ENCODE assay signal across 10 mouse cellular contexts in the genomic region with DNA sequence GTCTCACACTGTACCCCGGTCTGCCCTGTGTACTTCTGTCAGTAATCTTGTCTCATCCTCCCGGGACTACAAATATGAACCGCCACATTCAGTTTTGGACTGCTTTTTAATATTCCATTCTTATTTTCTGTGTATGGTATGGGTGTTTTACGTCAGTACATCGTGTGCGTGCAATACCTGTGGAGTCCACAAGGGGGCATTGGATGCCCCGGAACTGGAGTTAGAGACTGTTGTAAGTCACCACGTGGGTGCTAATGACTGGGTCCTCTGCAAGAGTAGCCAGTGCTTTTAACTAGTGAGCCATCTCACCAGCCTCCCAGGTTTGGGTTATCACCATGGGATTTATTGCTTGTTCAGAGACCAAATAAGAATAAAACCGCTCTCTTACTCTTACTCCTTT. TPM values are rescaled to one million over a fixed set of nuclear protein-coding genes. Genes with fewer than 3 reads are reported as not detected.
DNase-seq lines count a peak whose midpoint lies in the region; ATAC-seq lines count a peak whose summit lies in the region.
"Had no signal": no experiment of that assay in that cellular context is flagged by ENCODE, and none has a peak within 500 bp of the region (broad histone marks: within the 10 kb centered on the region; RNA-seq: fewer than 3 reads in every experiment).

No protein-coding gene starts in this region.

- H3K27me3 ChIP-seq in midbrain, embryonic 14.5 days (ENCODE audit: control insufficient read depth, insufficient read depth, low read length), result peaks cover 7% of the 10 kb centered on the region; the same call in 1 of the 2 replicates
- peaks cover 23% of the 10 kb centered on the region for H3K27me3 ChIP-seq in midbrain, embryonic 13.5 days

- peaks cover 12% of the 10 kb centered on the region for H3K4me1 ChIP-seq in midbrain, embryonic 14.5 days (ENCODE audit: control insufficient read depth, insufficient read depth, low read length)
- H3K4me1 ChIP-seq in midbrain, embryonic 13.5 days (replicated peaks), result peaks cover 24% of the 10 kb centered on the region

- no peak overlapping the region for H3K9ac ChIP-seq in midbrain, embryonic 14.5 days (replicated peaks; ENCODE audit: low read length)
- no peak overlapping the region for H3K9ac ChIP-seq in midbrain, embryonic 13.5 days (replicated peaks)
- H3K9ac ChIP-seq: neural tube, embryonic 13.5 days had no signal

- no peak overlapping the region for H3K27ac ChIP-seq in midbrain, embryonic 14.5 days (replicated peaks; ENCODE audit: low read depth, low read length)
- H3K27ac ChIP-seq in midbrain, embryonic 13.5 days, result no peak overlapping the region
- H3K27ac ChIP-seq: neural tube, embryonic 13.5 days had no signal

- no peak overlapping the region for H3K4me2 ChIP-seq in midbrain, embryonic 14.5 days (ENCODE audit: low read length)
- no peak overlapping the region for H3K4me2 ChIP-seq in midbrain, embryonic 13.5 days (replicated peaks)
- H3K4me2 ChIP-seq: neural tube, embryonic 13.5 days had no signal

- no peak overlapping the region for H3K4me3 ChIP-seq in midbrain, embryonic 14.5 days (replicated peaks; ENCODE audit: low read depth, low read length)
- no peak overlapping the region for H3K4me3 ChIP-seq in midbrain, embryonic 13.5 days (replicated peaks)
- H3K4me3 ChIP-seq: neural tube, embryonic 13.5 days had no signal

- no peak for ATAC-seq in midbrain, embryonic 14.5 days (ENCODE audit: low FRiP score, low TSS enrichment)
- ATAC-seq in midbrain, embryonic 13.5 days, result no peak
- peak; percentile 74 for ATAC-seq in erythroblast, adult 5-6 weeks (replicated peaks; ENCODE audit: low FRiP score, poor library complexity, severe bottlenecking)

- DNase-seq in cerebellum, postnatal 10 days, result peak; percentile 56 to 70
- DNase-seq in cerebellum, adult 11 months, result no peak
- DNase-seq in midbrain, embryonic 14.5 days, result peak; percentile 53
- DNase-seq in mesoderm, embryonic 11.5 days (ENCODE audit: low read depth, low spot score), result peak; percentile 69
- no peak for DNase-seq in adipocyte (ENCODE audit: low spot score)
- no peak for DNase-seq in layer of hippocampus, adult 9-11 months

- WGBS in midbrain, embryonic 14.5 days, result 38% methylated on average over 9 of the region's 9 CpGs
- 36% methylated on average over 9 of the region's 9 CpGs for WGBS in midbrain, embryonic 13.5 days

- H3K9me3 ChIP-seq in midbrain, embryonic 14.5 days (ENCODE audit: control insufficient read depth, low read length), result no peaks in the 10 kb centered on the region
- no peaks in the 10 kb centered on the region for H3K9me3 ChIP-seq in midbrain, embryonic 13.5 days
- H3K9me3 ChIP-seq: neural tube, embryonic 13.5 days had no signal

- 0 out of 2 replicates have a peak, but pooled peaks cover 3% of the 10 kb centered on the region for H3K36me3 ChIP-seq in midbrain, embryonic 14.5 days (ENCODE audit: control insufficient read depth, insufficient read depth, low read length)
- H3K36me3 ChIP-seq in midbrain, embryonic 13.5 days, result peaks cover 5% of the 10 kb centered on the region; the same call in 1 of the 2 replicates

RNA-seq across cellular contexts. Expression of a gene that starts 6.6 kb away (rescaled TPM):
- 37.2 and 44.6 TPM in 2 replicates for polyA plus RNA-seq in midbrain, embryonic 14.5 days (2014; fragmentation: Nextera tagmentation; extraction: Ambion mirVana)
- polyA plus RNA-seq in midbrain, embryonic 13.5 days (2015; fragmentation: Nextera tagmentation; extraction: Ambion mirVana), result 44.3 and 52.3 TPM in 2 replicates
- total RNA-seq in erythroblast, adult 5-6 weeks (2015; ENCODE audit: low replicate concordance), result not detected in 2 replicates
- not detected in 2 replicates for total RNA-seq in erythroblast, adult 5-6 weeks (2017; ENCODE audit: low replicate concordance)
- total RNA-seq: heart, postnatal 14 days had no signal

RNA-seq across cellular contexts. Expression of a gene that starts 18.6 kb away (rescaled TPM):
- 26.1 and 27.5 TPM in 2 replicates for polyA plus RNA-seq in midbrain, embryonic 14.5 days (2014; fragmentation: Nextera tagmentation; extraction: Ambion mirVana)
- polyA plus RNA-seq in midbrain, embryonic 13.5 days (2015; fragmentation: Nextera tagmentation; extraction: Ambion mirVana), result 22.3 and 27.5 TPM in 2 replicates
- 6.7 and 10.9 TPM in 2 replicates for total RNA-seq in erythroblast, adult 5-6 weeks (2015; ENCODE audit: low replicate concordance)
- 12.2 and 13.9 TPM in 2 replicates for total RNA-seq in erythroblast, adult 5-6 weeks (2017; ENCODE audit: low replicate concordance)

RNA-seq across cellular contexts. Expression of a gene that starts 34.8 kb away (rescaled TPM):
- 76.9 and 92.5 TPM in 2 replicates for polyA plus RNA-seq in midbrain, embryonic 14.5 days (2014; fragmentation: Nextera tagmentation; extraction: Ambion mirVana)
- 101 and 107 TPM in 2 replicates for polyA plus RNA-seq in midbrain, embryonic 13.5 days (2015; fragmentation: Nextera tagmentation; extraction: Ambion mirVana)
- total RNA-seq in erythroblast, adult 5-6 weeks (2015; ENCODE audit: low replicate concordance), result 6.9 and 12.3 TPM in 2 replicates
- 5.2 and 9.5 TPM in 2 replicates for total RNA-seq in erythroblast, adult 5-6 weeks (2017; ENCODE audit: low replicate concordance)

RNA-seq across cellular contexts. Expression of a gene that starts 51.1 kb away (rescaled TPM):
- 36.2 and 58.5 TPM in 2 replicates for polyA plus RNA-seq in midbrain, embryonic 14.5 days (2014; fragmentation: Nextera tagmentation; extraction: Ambion mirVana)
- 50.1 and 55.9 TPM in 2 replicates for polyA plus RNA-seq in midbrain, embryonic 13.5 days (2015; fragmentation: Nextera tagmentation; extraction: Ambion mirVana)
- total RNA-seq in erythroblast, adult 5-6 weeks (2015; ENCODE audit: low replicate concordance), result 0.84 and 3.5 TPM in 2 replicates
- total RNA-seq in erythroblast, adult 5-6 weeks (2017; ENCODE audit: low replicate concordance), result 1.7 and 2.0 TPM in 2 replicates

RNA-seq across cellular contexts. Expression of a gene that starts 55.8 kb away (rescaled TPM):
- polyA plus RNA-seq in midbrain, embryonic 14.5 days (2014; fragmentation: Nextera tagmentation; extraction: Ambion mirVana), result 293 and 337 TPM in 2 replicates
- polyA plus RNA-seq in midbrain, embryonic 13.5 days (2015; fragmentation: Nextera tagmentation; extraction: Ambion mirVana), result 278 and 280 TPM in 2 replicates
- total RNA-seq in erythroblast, adult 5-6 weeks (2015; ENCODE audit: low replicate concordance), result 36.8 and 40.3 TPM in 2 replicates
- total RNA-seq in erythroblast, adult 5-6 weeks (2017; ENCODE audit: low replicate concordance), result 18.0 and 27.6 TPM in 2 replicates

Comparison
In these comparisons a context has a peak if more than half of its experiments do, and no peak if none do; other contexts are left out.
1. DNase-seq: peak in cerebellum, postnatal 10 days (2 of 2), midbrain, embryonic 14.5 days (single experiment) and mesoderm, embryonic 11.5 days (single experiment); none in cerebellum, adult 11 months (single experiment), adipocyte (single experiment) and layer of hippocampus, adult 9-11 months (single experiment).